Mouse (Mus musculus): Measurements from ENCODE around the gene Nxpe2.

Gene Nxpe2

GRCm38 (mm10) chr9:48298983-48299382 is 54.3 kb downstream of the Nxpe2 start:
- DNase-seq (ENCODE audit: low spot score in 2 of 2), result no peak

GRCm38 (mm10) chr9:48294754-48295153 is 58.5 kb downstream of the Nxpe2 start:
- no peak for DNase-seq (ENCODE audit: low spot score in 2 of 2)

- no peak for DNase-seq (ENCODE audit: low spot score in 2 of 2)
These were observed 63.0 kb downstream of the Nxpe2 start for GRCm38 (mm10) chr9:48290281-48290680.

- DNase-seq (ENCODE audit: low spot score in 2 of 2), result no peak
These were observed 69.0 kb downstream of the Nxpe2 start for GRCm38 (mm10) chr9:48284221-48284620.

GRCm38 (mm10) chr9:48276831-48277230 is 76.4 kb downstream of the Nxpe2 start:
- DNase-seq (ENCODE audit: low spot score in 2 of 2), result peak in 1 of 2 experiments; percentile 48
